Mouse (Mus musculus) hindbrain, embryonic 14.5 days (tissue): ENCODE data around the gene Hacd2. TPM values are rescaled to one million over a fixed set of nuclear protein-coding genes. Genes with fewer than 3 reads are reported as not detected.

ENCODE experiments used
- polyA plus RNA-seq: library from polyadenylated mRNA; unstranded; fragments of >200 nt; fragmentation: Nextera tagmentation; extraction: Ambion mirVana; gene quantifications from 2 replicates; pipeline ENCODE4 v1.2.1, GENCODE M21; 2014

The Hacd2 gene
- polyA plus RNA-seq, 1 experiment from 2014 or later, result 29.3 TPM

Other genes with a start within 250 kb of the Hacd2 start
- gene Adcy5, start 132.4 kb downstream of the Hacd2 start, polyA plus RNA-seq, result 7.9 and 9.0 TPM in 2 replicates